8 mouse cellular contexts compared by ENCODE assay signal in genomic region chr2:151632159-151632814, GRCm38 (mm10). TPM values are rescaled to one million over a fixed set of nuclear protein-coding genes. Genes with fewer than 3 reads are reported as not detected.
DNase-seq lines count a peak whose midpoint lies in the region; ATAC-seq lines count a peak whose summit lies in the region.

Gene Snph, minus strand, starts transcription at chr2:151632593.

- DNase-seq in adrenal gland, adult 8-10 months, result peak; percentile 55
- DNase-seq in embryo, embryonic 11 days, result peak; percentile 87
- peak; percentile 38 to 47 for DNase-seq in gastrocnemius, postnatal 36 days
- peak in 1 of 2 experiments; percentile 80 for DNase-seq in left cerebral cortex, adult 8-10 months (ENCODE audit: low spot score in 2 of 2)
- DNase-seq in lung, postnatal 36 days, result peak; percentile 63
- DNase-seq in retina, postnatal 1 day, result peak; percentile 77
- DNase-seq in urinary bladder, postnatal 36 days (ENCODE audit: low spot score in 2 of 2), result peak; percentile 29 to 45

- peak; percentile 68 for ATAC-seq in inflammation-experienced regulatory T-cells, adult 6 months

- intact Hi-C loops in gastrocnemius, postnatal 36 days (cut with DNase I), result no loop called here

RNA-seq across cellular contexts. Expression of gene Snph, which starts in this region (rescaled TPM):
- total RNA-seq in adrenal gland, adult 8-10 months (2022), result 10 to 100 TPM; 12.5 to 39.1 (median 22.8) TPM
- 10 to 100 TPM; 25.7 to 33.6 TPM for total RNA-seq in gastrocnemius, postnatal 36 days (2021)
- polyA plus RNA-seq in inflammation-experienced regulatory T-cells, adult 6 months (2017; shearing (Covaris generic)), result not detected
- 100 to 1,000 TPM; 275 to 336 (median 309) TPM for total RNA-seq in left cerebral cortex, adult 8-10 months (2022)

Comparison
In these comparisons a context has a peak if more than half of its experiments do, and no peak if none do; other contexts are left out.
1. RNA of gene Snph (total RNA-seq): 275 to 336 TPM in left cerebral cortex, adult 8-10 months; 25.7 to 33.6 TPM in gastrocnemius, postnatal 36 days and 12.5 to 39.1 TPM in adrenal gland, adult 8-10 months; every median in the first group is over 4 times any median in the second.
2. Peak in ATAC-seq in inflammation-experienced regulatory T-cells, adult 6 months; RNA of the gene not detected or under 1 TPM.